Mouse (Mus musculus) adrenal gland, adult 18-20 months (tissue): ENCODE measurements around the gene Sfrp5. TPM values are rescaled to one million over a fixed set of nuclear protein-coding genes. Genes with fewer than 3 reads are reported as not detected.

ENCODE experiments used
- DNase-seq, 2 experiments: peaks; one replicate each; pipeline ENCODE4 v3.0.0; 2021 to 2022; ENCODE audit warnings: low spot score in 2 of 2
- total RNA-seq, 2 experiments: library from RNA; stranded (reverse); gene quantifications; 1 replicate in 1 of 2; 2 replicates in 1 of 2; pipeline ENCODE4 v1.2.3; 2021

Gene Sfrp5
- total RNA-seq, 2 experiments from 2014 or later: 3.4 to 5.9 TPM

- no peak for DNase-seq
These were observed 415 bp upstream of the Sfrp5 start for GRCm38 (mm10) chr19:42202467-42202866.

- DNase-seq: no peak
These were observed 4.0 kb downstream of the Sfrp5 start for GRCm38 (mm10) chr19:42198026-42198425.

DNA sequence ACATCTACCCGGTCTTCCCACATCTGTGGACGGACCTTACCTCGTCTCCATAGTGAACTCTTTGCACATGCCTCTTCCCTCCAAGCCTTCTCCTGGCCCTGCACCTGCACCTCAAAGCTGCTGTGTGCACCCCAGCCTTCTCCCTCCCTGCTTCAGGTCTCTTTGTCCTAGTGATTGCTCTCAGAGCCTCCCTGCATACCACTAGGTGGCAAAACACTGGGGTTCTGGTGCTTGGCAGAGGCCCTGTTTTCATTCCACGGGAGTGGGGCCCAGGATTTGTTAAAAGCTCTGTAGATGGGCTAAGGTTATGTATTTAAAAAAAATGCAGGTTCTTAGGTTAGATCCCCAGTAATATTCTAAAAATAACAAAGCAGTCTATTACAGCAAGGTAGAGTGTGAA lies 5.0 kb downstream of the Sfrp5 start:
- no peak for DNase-seq

DNA sequence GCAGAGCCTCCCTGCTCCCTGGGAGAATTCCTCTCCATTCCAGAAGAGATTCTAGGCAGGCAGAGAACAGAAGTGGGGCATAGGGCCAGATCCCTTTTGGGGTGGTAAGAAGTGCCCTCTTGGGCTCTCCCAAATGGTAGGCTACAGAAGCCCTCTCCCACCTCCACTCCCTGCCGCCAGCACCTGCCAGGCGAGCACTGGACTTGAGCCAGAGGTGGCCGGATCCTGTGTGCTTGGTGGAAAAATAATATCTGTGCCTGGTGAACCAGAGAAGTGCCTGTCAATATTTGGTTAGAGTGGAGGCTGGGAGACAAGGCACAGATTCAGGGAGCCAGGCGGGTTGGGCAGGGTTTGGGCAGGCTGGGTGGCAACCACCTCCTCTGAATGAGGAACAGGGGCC lies 5.7 kb downstream of the Sfrp5 start:
- DNase-seq: no peak

DNA sequence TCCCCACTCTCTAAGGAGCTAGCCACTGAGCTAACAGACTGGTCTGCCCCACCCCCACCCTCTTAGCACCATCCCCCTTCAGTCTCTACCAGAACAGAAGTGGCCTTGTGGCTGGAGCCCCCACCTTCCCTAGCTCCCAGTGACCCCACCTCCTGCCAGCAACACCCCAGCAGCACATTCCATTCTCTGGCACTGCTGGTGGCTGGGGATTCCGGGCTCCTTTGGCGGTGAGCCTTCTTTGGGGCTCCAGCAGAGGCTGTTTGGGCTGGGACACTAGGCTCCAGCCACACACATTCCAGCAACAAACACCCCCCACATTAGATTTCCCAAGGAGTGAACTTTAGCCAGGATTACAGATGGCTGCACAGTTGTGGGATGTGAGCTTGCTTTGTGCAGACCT lies 8.7 kb downstream of the Sfrp5 start:
- no peak for DNase-seq

- DNase-seq: peak; percentile 55 to 61
These were observed 11.6 kb downstream of the Sfrp5 start for GRCm38 (mm10) chr19:42190494-42190893.

DNA sequence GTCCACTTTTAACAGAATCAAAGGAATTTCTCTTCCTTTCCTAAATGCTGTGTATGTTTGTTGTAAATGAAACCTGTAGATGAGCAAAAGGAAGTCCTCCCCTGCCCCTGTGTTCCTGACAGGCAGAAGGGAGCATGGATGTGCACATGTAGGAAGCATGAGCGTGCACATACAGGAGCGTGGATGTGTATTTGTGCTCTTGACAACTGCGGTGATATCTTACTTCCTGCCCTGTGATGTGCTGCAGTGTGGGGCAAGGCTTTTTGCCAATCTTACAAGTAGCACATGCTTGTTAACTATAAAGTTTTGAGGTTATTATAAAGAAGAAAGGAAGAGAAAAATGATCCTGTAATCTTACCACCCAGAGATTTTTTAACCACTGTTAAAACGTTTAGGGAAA lies 12.3 kb downstream of the Sfrp5 start:
- no peak for DNase-seq

DNA sequence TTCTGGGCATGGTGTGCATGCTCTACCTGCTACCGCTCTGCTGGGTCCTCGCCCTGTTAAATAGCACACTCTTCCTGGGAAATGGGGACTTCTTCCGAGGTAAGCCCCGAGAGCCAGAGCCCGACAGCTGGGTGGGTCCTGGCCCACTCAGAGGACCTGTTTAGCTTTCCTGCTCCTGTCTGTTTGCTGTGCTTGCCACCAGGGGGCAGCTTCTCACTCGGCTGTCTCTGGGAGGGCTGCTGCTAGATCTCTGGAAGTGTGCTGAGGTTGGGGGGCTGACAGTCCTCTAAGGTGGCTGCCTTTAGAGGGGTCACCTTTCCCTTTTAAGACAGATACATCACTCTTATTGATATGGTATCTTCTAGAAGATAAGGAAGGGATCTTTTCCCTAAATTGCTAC lies 19.4 kb downstream of the Sfrp5 start:
- DNase-seq: no peak

GRCm38 (mm10) chr19:42179356-42179755 lies 22.7 kb downstream of the Sfrp5 start:
- DNase-seq: no peak

- DNase-seq: no peak
These were observed 24.6 kb downstream of the Sfrp5 start for GRCm38 (mm10) chr19:42177461-42177860.

GRCm38 (mm10) chr19:42176841-42177240 lies 25.2 kb downstream of the Sfrp5 start:
- no peak for DNase-seq

- peak; percentile 92 to 94 for DNase-seq
These were observed 31.8 kb downstream of the Sfrp5 start for GRCm38 (mm10) chr19:42170025-42170969.

- no peak for DNase-seq
These were observed 32.6 kb downstream of the Sfrp5 start for GRCm38 (mm10) chr19:42169322-42169975.

GRCm38 (mm10) chr19:42167489-42167888 lies 34.6 kb downstream of the Sfrp5 start:
- DNase-seq: no peak

GRCm38 (mm10) chr19:42166766-42167165 lies 35.3 kb downstream of the Sfrp5 start:
- no peak for DNase-seq

DNA sequence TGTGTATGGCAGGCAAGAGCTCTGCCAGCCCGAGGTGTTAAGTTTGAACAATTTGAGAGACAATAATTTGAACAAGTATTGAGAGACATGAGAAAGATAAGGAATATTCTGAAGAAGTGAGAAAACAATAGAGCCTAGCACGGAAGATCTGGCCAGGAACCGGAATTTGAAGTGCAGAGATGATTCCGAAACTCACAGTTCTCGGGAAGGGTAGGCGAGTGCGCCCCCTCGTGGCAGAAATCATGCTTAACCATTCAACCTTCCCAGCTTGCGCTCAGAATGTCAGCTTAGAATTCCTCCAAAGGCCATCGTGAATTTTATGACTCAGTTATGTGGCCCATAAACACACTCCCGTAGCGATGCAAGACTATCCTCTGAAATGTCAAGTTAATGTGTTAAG lies 35.9 kb downstream of the Sfrp5 start:
- peak; percentile 94 to 95 for DNase-seq

DNA sequence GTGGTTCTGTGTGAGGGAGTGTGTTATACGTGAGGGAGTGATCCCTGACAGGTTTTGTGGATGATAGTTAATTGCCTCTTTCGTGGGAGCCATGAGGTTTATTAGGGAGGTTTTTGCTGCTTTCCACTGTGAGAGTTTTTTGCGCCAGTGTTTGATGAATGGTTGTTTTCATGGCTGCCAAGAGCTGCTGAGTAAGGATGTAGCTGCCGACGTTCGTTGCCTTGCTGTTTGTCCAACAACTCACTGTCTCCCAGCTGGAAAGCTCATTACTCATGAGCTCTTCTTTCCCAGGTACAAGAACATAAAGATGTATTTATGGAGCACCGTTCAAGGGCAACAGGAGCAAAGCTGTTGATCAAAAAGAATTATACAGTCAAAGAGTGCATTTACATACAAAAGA lies 37.9 kb downstream of the Sfrp5 start:
- no peak for DNase-seq

DNA sequence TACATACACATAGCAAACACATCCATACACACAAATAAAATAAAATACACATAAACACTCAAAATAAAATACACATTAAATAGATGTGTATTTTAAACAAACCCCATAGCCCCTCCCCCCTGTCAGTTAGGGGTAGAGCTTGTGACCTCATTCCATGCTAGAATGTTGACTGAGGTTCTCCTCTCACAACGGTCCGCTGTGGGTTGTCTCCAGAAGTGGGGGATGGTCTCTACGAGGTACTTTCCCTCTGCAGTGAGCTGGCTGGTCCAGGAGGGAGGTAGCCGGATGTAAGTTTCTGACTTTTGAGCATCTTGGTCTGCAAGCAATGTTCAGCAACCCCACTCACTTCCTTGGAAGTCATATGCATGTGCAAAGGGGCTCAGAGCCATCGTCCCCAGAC lies 38.3 kb downstream of the Sfrp5 start, which contains the start of gene Zfyve27:
Gene Zfyve27 (plus strand): TSS at position 188 of the 400 bp plus-strand sequence.
- no peak for DNase-seq

DNA sequence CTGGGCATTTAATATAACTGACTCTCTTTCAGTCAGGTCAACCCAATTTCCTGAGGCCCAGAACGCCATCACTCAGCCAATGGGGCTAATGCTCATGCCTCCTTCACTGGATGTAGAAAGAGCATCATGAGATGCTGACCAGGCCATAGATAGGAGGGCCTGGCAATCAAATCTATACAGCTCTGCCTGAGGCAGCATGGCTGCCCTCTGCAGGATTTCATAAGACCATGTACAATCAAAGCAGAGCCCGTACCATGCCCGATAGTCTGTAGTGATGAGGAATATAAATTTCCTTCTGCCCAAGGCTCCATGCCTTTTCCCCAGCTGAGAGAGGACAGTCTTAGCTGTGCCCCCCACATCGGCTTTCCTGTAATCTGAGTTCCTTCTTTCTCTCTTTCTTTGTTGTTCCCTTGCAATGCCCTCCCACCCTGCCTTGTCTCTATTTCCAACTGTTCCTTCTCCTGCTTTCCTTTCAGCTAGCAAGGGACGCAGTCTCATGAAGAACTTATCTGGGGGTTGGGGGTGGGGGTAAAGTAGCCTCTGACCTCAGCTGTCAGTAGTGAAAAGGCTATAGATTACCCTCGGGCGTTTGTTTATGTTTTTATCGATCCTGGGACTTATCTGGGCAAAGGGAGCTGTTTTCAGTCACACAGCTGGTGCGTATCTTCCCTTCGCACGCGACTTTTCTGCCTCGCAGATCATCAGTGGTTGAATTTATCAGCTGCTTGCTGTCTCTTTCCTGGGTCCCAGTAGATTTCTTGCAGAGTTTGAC lies 43.6 kb downstream of the Sfrp5 start:
- no peak for DNase-seq

DNA sequence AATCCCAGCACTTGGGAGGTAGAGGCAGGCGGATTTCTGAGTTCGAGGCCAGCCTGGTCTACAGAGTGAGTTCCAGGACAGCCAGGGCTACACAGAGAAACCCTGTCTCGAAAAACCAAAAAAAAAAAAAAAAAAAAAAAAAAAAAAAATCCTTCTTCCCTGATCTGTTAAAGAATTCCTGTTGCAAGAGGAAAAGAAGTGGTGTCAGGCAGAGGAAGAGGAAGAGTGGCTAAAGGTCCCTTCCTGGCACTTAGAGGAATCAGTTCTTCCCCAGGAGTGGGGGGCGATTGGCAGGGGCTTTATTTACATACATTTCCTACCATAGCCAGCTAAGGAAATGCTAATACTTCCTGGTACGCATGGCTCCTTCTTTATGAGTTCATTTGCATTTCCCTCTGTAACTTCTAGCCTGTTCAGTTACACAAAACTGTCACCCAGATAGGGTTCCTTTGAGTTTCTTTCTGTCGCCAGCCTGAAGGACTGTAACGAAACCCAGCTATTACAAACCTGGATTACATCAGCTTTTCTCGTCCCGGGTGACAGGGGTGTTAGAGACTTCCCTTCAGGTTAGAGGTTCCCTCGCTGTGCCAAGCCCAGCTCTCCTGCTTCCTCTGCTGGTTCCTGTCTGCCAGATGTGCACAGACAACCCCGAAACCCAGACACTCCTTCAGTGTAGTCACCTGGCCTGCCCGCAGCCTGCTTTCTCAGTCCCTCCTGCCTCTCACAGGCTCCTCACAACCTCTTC lies 44.4 kb downstream of the Sfrp5 start:
- no peak for DNase-seq

DNA sequence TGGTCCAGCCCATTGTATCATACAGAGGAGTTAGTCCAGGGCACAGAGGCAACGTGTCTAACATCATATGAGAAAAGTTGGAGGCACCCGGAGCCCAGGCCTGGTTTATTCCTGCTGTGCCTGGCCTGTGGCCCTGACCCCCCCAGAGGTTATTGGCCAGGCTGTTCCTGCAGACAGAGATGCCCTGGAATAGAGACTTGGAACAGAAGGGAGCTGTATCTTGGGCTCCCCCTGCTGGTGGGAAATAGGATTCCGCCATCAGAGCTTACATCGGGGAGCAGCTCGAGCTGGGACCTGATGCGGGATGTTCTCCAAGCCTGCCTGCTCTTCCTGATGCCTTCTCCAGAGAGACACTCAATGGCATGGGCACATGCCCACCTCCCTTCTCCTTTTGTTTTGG lies 50.1 kb downstream of the Sfrp5 start:
- peak; percentile 84 for DNase-seq
